Mouse (Mus musculus) urinary bladder, postnatal 0 days (tissue): ENCODE measurements around the gene Gtdc1. TPM values are rescaled to one million over a fixed set of nuclear protein-coding genes. Genes with fewer than 3 reads are reported as not detected.

ENCODE experiments used
- polyA plus RNA-seq: library from polyadenylated mRNA; unstranded; fragments of >200 nt; fragmentation: Nextera tagmentation; extraction: Ambion mirVana; gene quantifications from 2 replicates; pipeline ENCODE4 v1.2.1, GENCODE M21; 2015

Gene Gtdc1
- 5.1 and 7.2 TPM in 2 replicates for polyA plus RNA-seq

GRCm38 (mm10) chr2:44927482-44927811, at the start of gene Gtdc1:
Gene Gtdc1, minus strand, starts transcription at chr2:44927657.

Other genes starting within 250 kb of the Gtdc1 start
- 22.9 and 24.8 TPM in 2 replicates for gene Zeb2, start 189.7 kb upstream of the Gtdc1 start, polyA plus RNA-seq